Mouse (Mus musculus) liver, embryonic 14.5 days (tissue): ENCODE measurements at regions not wholly inside any gene's neighbourhood (a gene's known extent, or its start where the extent isn't known, plus 50 kb on each side); places are given as distances from the start of the nearest gene placed in this dataset.
"Not testable (repeated sequence)": the region's sequence is repeated elsewhere in the genome, so short reads cannot be mapped to it uniquely, and the experiment has no call there.

Experiments used
- CTCF ChIP-seq: IDR thresholded peaks from 2 replicates; pipeline ENCODE4 v1.5.1; 2016; ENCODE audit warnings: antibody characterized with exemption, low read depth, control low read depth
- EP300 ChIP-seq: IDR thresholded peaks from 2 replicates; pipeline ENCODE4 v1.6.1; 2016; ENCODE audit warnings: antibody characterized with exemption, low read depth

DNA sequence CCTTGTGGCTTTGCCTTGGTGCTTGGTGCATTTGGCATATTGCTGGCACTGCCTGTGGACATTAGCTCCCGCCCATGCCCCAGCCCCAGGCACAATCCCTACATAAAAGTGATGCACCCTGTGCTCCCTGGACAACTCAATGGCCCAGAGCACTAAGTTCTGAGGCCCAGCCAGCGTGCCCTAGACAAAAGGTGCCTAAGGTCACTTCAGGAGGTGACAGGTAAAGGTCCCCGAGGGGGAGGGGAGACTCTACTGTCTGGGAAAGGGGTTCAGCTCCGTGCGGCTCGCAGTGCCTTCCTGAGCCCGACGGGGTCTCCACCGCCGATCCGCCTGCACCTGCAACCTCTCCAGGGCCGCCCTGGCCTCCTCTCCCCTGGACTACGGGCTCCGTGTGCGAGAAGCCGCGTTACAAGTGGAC lies 216.9 kb downstream of the Samd9l start:
- TF ChIP-seq CTCF, EP300: not testable (repeated sequence)
